Mouse (Mus musculus) megakaryocyte, embryonic 14.5 days (primary cell): ENCODE data around the gene Tctn3.

Experiments
- FLI1 ChIP-seq: IDR thresholded peaks from 2 replicates; pipeline ENCODE4 v1.6.1; 2012; ENCODE audit warnings: low read length, inconsistent platforms, mixed read lengths
- GATA1 ChIP-seq: IDR thresholded peaks from 3 replicates; pipeline ENCODE4 v1.6.1; 2012; ENCODE audit warnings: mixed read lengths, low read length, inconsistent platforms, borderline replicate concordance

DNA sequence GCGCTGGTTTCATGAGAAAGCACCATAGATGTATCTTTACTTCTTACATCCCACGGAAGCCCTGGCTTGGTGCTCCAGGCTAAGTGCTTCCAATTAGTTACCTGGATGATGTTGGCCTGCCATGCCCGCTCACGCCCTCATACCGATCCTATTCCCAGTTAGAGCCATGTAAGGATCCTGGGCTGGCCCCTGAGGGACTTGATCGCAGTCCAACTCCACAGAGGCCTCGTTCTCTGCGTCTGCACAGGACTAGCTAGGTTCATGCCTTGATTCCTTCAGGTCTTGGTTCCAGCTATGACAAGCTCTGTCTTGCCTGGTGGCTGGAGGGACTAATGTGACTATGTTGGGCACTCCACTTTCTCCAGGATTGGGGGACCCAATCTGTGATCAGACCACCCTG lies 56.9 kb downstream of the Tctn3 start:
- TF ChIP-seq GATA1 = no peak
- no peak for TF ChIP-seq FLI1
